Mouse (Mus musculus) heart, postnatal 36 days (tissue): ENCODE results near the gene Evl. TPM values are rescaled to one million over a fixed set of nuclear protein-coding genes. Genes with fewer than 3 reads are reported as not detected.
"Not testable (repeated sequence)": the region's sequence is repeated elsewhere in the genome, so short reads cannot be mapped to it uniquely, and the experiment has no call there.

ENCODE experiments used
- DNase-seq, 2 experiments: peaks; one replicate each; pipeline ENCODE4 v3.0.0; 2021 to 2022
- intact Hi-C: fragments of 180-260 bp; cut with DNase I; formaldehyde crosslinking; loops from one replicate; pipeline ENCODE4 v1.15.1; 2025
- total RNA-seq, 2 experiments: library from RNA; stranded (reverse); gene quantifications; 2 replicates each; pipeline ENCODE4 v1.2.3; 2021

Evl gene
- total RNA-seq, 2 experiments from 2014 or later: 46.8 to 48.7 TPM

- intact Hi-C loops: loop anchor here (5.0 kb wide), 1 partner anchor 71 kb away; no protein-coding TSS in a partner anchor
- no peak for DNase-seq
Observed at GRCm38 (mm10) chr12:108686463-108686862, 131.9 kb downstream of the Evl start.

GRCm38 (mm10) chr12:108686926-108687325, 132.4 kb downstream of the Evl start:
- DNase-seq: no peak
- intact Hi-C loops: loop anchor here (5.0 kb wide), 1 partner anchor 70 kb away; no protein-coding TSS in a partner anchor

DNA sequence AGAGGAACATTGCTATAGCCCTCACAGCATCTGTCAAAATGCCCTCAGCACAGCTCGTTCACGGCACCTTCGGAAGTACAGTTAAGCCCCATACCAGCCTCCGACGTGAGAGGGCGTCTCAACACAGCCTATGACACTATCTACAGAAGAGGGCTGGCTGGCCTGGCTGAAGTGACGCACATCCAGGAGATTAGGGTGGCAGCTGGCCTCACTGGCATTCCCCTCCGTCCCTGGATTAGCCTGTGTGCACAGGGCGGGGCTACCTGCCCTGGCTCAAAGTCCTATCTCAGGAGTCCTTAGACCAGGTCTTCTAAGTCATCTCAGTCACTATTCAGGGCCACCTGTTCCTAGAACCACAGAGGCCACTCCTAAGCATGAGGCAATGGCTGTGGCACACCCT, 134.6 kb downstream of the Evl start:
- no peak for DNase-seq
- intact Hi-C loops: loop anchor here (5.0 kb wide), 1 partner anchor 68 kb away; no protein-coding TSS in a partner anchor

DNA sequence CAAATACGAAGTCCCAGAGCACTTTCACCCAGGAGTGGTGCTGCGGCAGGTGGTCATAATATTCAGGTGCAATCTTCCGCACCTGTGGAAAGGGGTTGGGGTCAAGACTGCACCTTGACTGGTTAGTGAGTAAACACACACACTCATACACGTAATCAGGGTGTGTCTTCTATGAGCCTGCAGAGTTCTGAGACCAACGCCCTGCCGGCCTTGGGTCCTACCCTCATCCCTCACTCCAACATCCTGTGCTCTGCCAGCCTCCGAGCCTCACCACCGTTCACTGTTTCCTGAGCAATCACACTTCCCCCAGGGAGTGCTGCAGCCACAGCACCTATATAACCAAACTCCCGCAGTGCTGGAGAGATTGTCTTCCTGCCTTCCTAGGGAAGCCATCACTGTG, 136.0 kb downstream of the Evl start:
- intact Hi-C loops: no loop called here
- DNase-seq: no peak

DNA sequence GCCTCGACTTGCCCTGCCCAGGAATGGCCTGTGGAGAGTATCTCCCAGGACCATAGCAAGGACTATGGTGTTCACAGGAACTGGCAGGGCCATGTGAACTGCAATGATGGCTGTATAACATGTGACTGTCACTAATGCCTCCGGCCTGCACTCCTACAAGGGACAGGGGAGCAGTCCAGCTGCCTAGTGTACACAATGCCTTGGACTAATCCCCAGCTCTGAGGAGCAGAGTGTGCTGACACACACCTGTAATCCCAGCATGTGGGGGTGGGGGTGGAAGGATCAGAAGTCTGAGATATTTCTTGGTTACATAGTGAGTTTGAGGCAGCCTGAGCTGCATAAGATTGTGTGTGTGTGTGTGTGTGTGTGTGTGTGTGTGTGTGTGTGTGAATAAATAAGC, 139.1 kb downstream of the Evl start:
- intact Hi-C loops: no loop called here
- DNase-seq: no peak

GRCm38 (mm10) chr12:108694223-108694622, 139.7 kb downstream of the Evl start:
- no peak for DNase-seq
- intact Hi-C loops: no loop called here

DNA sequence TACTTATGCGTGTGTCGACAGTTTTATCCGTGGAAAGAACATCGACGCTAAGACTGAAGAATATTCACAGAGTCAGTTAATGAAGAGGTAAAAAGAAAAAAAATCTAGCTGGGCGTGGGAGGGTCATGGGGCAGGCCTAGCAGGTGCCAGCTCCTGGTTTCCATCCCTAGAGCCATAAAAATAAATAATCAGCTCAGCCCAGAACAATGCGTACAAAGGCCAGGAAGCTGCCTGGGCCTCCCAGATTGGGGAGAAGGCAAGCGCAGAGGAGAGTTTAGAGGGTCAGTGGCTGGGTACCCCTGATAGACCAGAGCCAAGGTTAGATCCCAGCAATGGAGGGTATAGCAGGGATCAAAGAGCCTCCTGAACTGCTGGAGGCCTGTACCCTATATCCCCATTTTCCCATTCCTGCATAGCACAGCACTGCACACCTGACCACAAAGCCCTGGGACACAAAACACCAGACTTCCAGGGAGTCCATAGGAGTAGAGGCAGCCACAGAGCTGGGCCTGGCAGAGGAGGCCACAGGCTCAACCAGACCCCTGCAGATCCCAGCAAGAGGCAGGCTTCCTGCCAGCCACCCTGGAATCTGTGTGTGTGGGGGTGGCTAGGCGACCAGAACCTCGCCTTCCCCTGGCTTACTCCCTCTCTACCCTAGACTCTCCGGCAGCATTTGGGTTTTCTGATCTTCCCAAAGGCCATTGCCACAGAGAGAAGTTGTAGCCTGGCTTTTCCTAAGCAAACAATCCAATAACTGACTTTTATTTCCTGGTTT, 144.4 kb downstream of the Evl start:
- intact Hi-C loops: no loop called here
- no peak for DNase-seq

DNA sequence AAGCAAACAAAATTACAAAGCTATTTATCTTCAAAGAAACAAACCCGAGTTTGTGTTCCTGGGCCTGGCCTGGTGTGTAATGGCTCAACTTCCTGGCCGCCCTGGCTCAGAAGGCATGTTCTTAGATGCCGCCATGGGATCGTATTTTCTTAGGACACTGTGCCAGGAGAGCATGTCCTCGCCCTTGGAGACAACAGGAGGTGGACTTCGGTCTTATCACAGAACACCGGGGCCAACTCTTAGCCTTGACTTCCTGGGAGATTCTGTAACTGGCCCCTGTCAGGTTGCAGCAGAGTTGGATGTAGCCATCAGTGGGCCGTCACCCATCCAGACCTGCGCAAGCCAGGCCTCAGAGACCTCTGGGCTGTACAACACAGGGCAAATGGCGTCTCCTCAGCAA, 145.1 kb downstream of the Evl start:
- intact Hi-C loops: no loop called here

GRCm38 (mm10) chr12:108700037-108700436, 145.5 kb downstream of the Evl start:
- intact Hi-C loops: no loop called here

More for the DNA sequence above, 145.1 kb downstream of the Evl start:
- DNase-seq: no peak

DNA sequence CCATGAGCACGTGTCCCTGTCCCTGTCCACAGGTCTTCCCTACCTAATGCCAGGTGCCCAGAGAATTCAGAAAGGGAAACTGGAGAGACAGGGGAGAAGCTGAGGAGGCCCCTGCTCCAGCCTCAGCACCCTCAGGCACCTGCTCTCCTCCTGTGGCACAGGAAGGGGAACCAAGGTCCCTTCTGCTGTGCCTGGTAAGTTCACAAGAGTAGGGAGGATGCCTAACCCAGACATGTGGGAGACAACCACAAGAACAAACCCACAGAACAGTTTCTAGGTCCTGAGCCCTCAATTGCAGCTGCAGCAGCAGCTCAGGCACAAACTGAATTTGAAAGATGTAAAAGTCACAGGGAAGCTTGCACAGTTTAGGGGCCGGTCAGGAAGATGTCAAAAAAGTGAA, 146.7 kb downstream of the Evl start:
- intact Hi-C loops: no loop called here

More at GRCm38 (mm10) chr12:108700037-108700436, 145.5 kb downstream of the Evl start:
- DNase-seq: no peak

DNA sequence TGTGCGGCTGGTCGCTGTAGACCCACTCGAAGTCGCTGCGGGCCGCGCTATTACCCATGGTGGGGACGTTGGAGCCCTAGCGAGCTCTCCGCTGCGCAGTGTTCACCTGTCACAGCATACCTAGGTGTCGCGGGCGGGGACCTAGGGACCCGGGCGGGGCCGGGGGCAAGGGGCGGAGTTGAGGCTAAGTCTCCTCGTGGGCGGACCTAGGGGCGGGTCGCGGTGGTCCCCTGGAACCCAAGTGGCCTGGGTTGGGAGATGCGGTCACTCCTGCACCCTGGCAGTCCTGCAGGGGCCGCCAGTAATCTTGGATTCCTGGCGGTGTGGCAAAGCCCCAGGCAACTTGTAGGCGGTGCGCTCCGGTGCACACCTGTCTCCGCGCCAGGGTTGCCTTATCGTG, 147.7 kb downstream of the Evl start, which contains the start of gene Degs2:
Degs2 (minus strand) TSS at position 131 of the 400 bp plus-strand sequence.
- DNase-seq: no peak
- intact Hi-C loops: no loop called here

More for the DNA sequence above, 146.7 kb downstream of the Evl start:
- no peak for DNase-seq

DNA sequence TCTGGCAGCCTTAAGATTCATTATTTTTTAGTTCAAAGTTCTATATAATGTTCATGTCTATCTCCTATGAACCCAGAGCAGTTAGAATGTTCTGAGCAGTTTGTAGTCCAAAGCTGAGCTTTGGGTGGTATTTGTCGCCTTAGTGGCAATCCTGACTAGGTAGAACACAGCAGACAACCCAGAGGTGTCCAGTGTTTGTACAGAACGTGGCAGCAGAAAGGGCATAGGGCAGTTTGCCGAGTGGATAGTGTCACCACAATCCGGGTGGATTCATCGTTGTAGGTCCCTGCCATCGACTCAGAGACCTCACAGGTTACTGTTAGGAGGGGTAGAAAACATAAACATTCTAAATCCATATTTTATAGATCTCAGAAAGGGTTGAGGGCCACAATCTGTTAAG, 151.0 kb downstream of the Evl start:
- no peak for DNase-seq
- intact Hi-C loops: loop anchor here (5.0 kb wide), 1 partner anchor 52 kb away; no protein-coding TSS in a partner anchor

GRCm38 (mm10) chr12:108706129-108706528, 151.6 kb downstream of the Evl start:
- DNase-seq: no peak
- intact Hi-C loops: loop anchor here (5.0 kb wide), 1 partner anchor 51 kb away; no protein-coding TSS in a partner anchor

GRCm38 (mm10) chr12:108709386-108709785, 154.9 kb downstream of the Evl start:
- no peak for DNase-seq
- intact Hi-C loops: loop anchor here (5.0 kb wide), 1 partner anchor 48 kb away; no protein-coding TSS in a partner anchor

- DNase-seq: no peak
- intact Hi-C loops: loop anchor here (5.0 kb wide), 1 partner anchor 47 kb away; no protein-coding TSS in a partner anchor
Observed at GRCm38 (mm10) chr12:108709964-108710765, 155.6 kb downstream of the Evl start.

DNA sequence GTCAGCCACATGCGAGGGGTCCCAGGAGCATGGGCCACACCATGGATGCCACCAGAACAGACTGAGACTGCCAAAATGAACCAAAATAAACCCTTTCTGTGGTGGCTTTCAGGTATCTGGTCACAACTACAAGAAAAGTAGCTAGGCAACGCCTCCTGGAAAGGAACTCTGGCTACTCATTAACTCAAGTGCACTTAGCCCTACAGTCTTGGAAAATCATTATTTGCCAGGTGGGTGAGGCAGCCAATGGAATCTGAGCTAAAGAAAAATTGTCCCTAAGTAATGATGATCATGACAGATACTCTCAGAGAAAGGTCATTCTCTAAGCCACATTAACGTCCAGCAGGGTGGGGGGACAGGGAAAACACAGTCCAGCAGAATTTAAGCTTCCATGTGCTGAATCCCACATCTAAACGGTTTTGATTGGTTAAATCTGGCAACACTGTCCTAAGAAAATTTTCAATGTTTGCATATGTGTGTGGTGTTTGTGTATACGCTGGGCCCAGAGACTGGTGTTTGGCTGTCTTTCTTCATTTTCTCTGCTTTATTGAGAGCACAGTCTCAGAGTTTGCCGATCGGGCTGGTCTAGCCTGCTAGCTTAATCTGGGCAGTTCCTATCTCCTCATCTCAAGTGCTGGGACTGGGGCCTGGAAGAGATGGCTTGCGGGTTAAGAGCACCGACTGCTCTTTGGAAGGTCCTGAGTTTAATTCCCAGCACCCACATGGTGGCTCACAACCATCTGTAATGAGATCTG, 156.5 kb downstream of the Evl start:
- intact Hi-C loops: no loop called here
- no peak for DNase-seq

- no peak for DNase-seq
- intact Hi-C loops: no loop called here
Observed at GRCm38 (mm10) chr12:108712481-108712880, 158.0 kb downstream of the Evl start.

DNA sequence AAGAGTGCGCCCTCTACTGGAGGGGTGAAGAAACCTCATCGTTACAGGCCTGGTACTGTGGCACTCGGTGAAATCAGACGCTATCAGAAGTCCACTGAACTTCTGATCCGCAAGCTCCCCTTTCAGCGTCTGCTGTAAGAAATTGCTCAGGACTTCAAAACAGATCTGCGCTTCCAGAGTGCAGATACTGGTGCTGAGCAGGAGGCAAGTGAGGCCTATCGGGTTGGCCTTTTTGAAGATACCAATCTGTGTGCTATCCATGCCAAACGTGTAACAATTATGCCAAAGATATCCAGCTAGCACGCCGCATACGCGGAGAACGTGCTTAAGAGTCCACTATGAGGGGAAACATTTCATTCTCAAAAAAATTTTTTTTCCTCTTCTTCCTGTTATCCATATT, 159.5 kb downstream of the Evl start:
- intact Hi-C loops: not testable (repeated sequence)

DNA sequence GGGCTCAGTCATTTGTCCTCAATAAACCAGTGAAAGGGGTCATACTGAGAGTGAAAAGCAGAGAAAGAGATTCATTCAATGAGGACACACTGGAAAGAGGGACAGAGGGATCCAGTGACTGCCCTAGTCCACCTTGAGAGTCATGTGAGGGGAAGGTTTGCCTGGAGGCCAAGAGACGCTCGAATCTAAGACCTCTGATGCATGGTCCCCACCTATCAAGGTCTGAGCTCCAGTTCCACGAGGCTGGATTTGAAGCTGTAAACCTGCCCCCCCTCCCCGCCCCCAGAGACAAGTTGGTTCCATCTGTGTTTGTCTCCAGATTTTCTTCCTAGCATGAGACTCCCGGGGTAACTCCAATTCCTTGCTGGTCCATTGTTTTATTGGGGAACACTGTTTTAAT, 161.3 kb downstream of the Evl start:
- intact Hi-C loops: no loop called here
- no peak for DNase-seq

More for the DNA sequence above, 159.5 kb downstream of the Evl start:
- DNase-seq: not testable (repeated sequence)

DNA sequence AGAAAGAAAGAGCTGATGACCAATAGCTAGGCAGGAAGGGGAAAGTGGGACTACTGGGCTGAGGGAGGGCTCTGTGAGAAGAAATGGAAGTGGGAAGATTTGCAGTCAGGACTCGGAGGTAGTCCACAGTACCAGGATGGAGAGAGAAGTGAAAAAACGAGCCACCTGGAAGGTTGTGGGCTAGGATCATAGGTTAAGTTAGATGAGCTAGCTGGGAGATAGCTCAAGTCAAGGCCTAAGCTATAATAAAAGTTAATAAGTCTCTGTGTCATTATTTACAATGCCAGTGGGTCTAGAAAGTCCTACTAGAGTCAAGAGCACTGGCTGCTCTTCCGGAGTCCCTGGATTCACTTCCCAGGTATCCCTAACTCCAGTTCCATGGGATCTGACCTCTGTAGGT, 164.0 kb downstream of the Evl start:
- intact Hi-C loops: no loop called here
- no peak for DNase-seq
